Mouse (Mus musculus): Measurements from ENCODE around the gene Os9.

DNA sequence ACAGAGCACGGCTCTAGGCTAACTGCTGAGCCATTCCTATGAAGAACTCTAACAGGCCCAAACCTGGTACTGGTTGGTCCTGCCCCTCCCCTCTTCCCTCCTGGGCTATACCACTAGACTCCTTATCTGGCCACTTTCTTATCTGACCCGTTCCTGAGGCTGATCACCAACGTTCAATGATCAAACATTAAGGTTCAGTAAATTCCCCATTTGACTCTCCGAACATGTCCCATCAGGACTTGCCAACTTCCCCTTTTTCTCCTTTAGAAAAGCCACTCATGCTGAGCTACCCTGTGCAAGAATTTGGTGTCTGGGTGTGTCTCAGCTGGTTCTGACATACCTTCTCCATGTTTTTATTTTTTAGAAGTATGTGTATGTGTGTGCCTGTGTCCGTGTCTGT lies 5.6 kb upstream of the Os9 start:
- TF ChIP-seq CTCF (IDR thresholded peaks at IDR 0.05; ENCODE audit: low read depth, low read length) (no peak), GATA1 (IDR thresholded peaks at IDR 0.05; ENCODE audit: borderline replicate concordance, low read length) (no peak), TAL1 (conservative IDR thresholded peaks at IDR 0.05; ENCODE audit: low read depth, low read length) (no peak), POLR2AphosphoS5 (IDR thresholded peaks at IDR 0.05; ENCODE audit: insufficient replicate concordance, low read depth, low read length) (no peak), GATA2 (IDR thresholded peaks at IDR 0.05; ENCODE audit: borderline replicate concordance, low read depth, low read length) (no peak)
